Mouse (Mus musculus): Measurements from ENCODE around the gene Kcnk13. TPM values are rescaled to one million over a fixed set of nuclear protein-coding genes. Genes with fewer than 3 reads are reported as not detected.
A peak's percentile ranks its signal among the peaks of the same experiment; 100 is the strongest.

The Kcnk13 gene
- total and polyA plus RNA-seq, 3 experiments: 0.13 TPM; not detected in 2

GRCm38 (mm10) chr12:100044704-100045103, 80.4 kb downstream of the Kcnk13 start:
- TF ChIP-seq MYC (IDR thresholded peaks at IDR 0.05; ENCODE audit: low read depth, low read length): no peak
- TF ChIP-seq USF1 (IDR thresholded peaks at IDR 0.05; ENCODE audit: low read depth, low read length): no peak
- no peak for TF ChIP-seq SMC3 (IDR thresholded peaks at IDR 0.05; ENCODE audit: low read depth, low read length)
- TF ChIP-seq E2F4 (IDR thresholded peaks at IDR 0.05; ENCODE audit: insufficient replicate concordance, low read depth, low read length): no peak
- no peak for TF ChIP-seq IRF4 (IDR thresholded peaks at IDR 0.05; ENCODE audit: low read depth, low read length)
- no peak for TF ChIP-seq TBP (conservative IDR thresholded peaks at IDR 0.05; ENCODE audit: low read depth, low read length)
- TF ChIP-seq MAX (IDR thresholded peaks at IDR 0.05; ENCODE audit: low read length): no peak
- TF ChIP-seq RCOR1 (conservative IDR thresholded peaks at IDR 0.05; ENCODE audit: low read depth, low read length): no peak
- dilution Hi-C loops (cut with MboI; ENCODE audit: extremely low pct_ligation_motif_present, extremely low pct_unique_long_range_greater_than_20kb, low sequenced_read_pairs) (no loop called here), in situ Hi-C loops (cut with MboI; ENCODE audit: low pct_ligation_motif_present, low pct_unique_long_range_greater_than_20kb, low sequenced_read_pairs) (no loop called here)
- no peaks in the 10 kb centered on the region for H3K79me2 ChIP-seq (replicated peaks; ENCODE audit: control insufficient read depth, extremely low read depth, insufficient read depth, poor library complexity, severe bottlenecking)
- no peak overlapping the region for H3K4me2 ChIP-seq (ENCODE audit: insufficient read depth, low read depth, poor library complexity, severe bottlenecking)
- H3K36me3 ChIP-seq (replicated peaks in 1 of 2; ENCODE audit: control insufficient read depth in 1 of 2, insufficient read depth in 1 of 2, low read length in 1 of 2): no peaks in the 10 kb centered on the region
- H3K27me3 ChIP-seq (replicated peaks): no peaks in the 10 kb centered on the region
- peaks cover 0 to 3% of the 10 kb centered on the region in 2 experiments; a peak in 2 of 4 replicates for H3K4me1 ChIP-seq (ENCODE audit: control insufficient read depth in 1 of 2, insufficient read depth in 2 of 2)
- H3K9me3 ChIP-seq (replicated peaks; ENCODE audit: low read length): peaks cover 5% of the 10 kb centered on the region
- no peak overlapping the region for H3K9ac ChIP-seq (ENCODE audit: insufficient read depth, low read depth)
- no peak overlapping the region for H3K27ac ChIP-seq (ENCODE audit: insufficient read depth, low read depth)
- H3K4me3 ChIP-seq (replicated peaks in 1 of 3; ENCODE audit: low read depth in 2 of 3, low read length in 2 of 3, poor library complexity in 1 of 3): no peak overlapping the region
- DNase-seq (ENCODE audit: extremely low read depth): no peak

- Histone ChIP-seq H3K27ac (ENCODE audit: insufficient read depth, low read depth) (no peak overlapping the region), H3K9me3 (replicated peaks; ENCODE audit: low read length) (peaks cover 7% of the 10 kb centered on the region), H3K9ac (ENCODE audit: insufficient read depth, low read depth) (peak overlapping the region; percentile 25; the same call in 1 of the 2 replicates), H3K36me3 (replicated peaks in 1 of 2; ENCODE audit: control insufficient read depth in 1 of 2, insufficient read depth in 1 of 2, low read length in 1 of 2) (no peaks in the 10 kb centered on the region), H3K4me1 (ENCODE audit: control insufficient read depth in 1 of 2, insufficient read depth in 2 of 2) (peaks cover 5 to 18% of the 10 kb centered on the region in 2 experiments; a peak in 2 of 4 replicates), H3K4me3 (replicated peaks in 1 of 3; ENCODE audit: low read depth in 2 of 3, low read length in 2 of 3, poor library complexity in 1 of 3) (peak overlapping the region in 2 of 3 experiments; percentile 2 to 13), H3K27me3 (replicated peaks) (no peaks in the 10 kb centered on the region), H3K79me2 (replicated peaks; ENCODE audit: control insufficient read depth, extremely low read depth, insufficient read depth, poor library complexity, severe bottlenecking) (no peaks in the 10 kb centered on the region), H3K4me2 (ENCODE audit: insufficient read depth, low read depth, poor library complexity, severe bottlenecking) (peak overlapping the region; percentile 63)
- in situ Hi-C loops (cut with MboI; ENCODE audit: low pct_ligation_motif_present, low pct_unique_long_range_greater_than_20kb, low sequenced_read_pairs): loop anchor here (5.0 kb wide), 1 partner anchor 43 kb away; no protein-coding TSS in a partner anchor
- dilution Hi-C loops (cut with MboI; ENCODE audit: extremely low pct_ligation_motif_present, extremely low pct_unique_long_range_greater_than_20kb, low sequenced_read_pairs): no loop called here
- TF ChIP-seq KAT2A (IDR thresholded peaks at IDR 0.05; ENCODE audit: insufficient replicate concordance, low read length): no peak
- 0 out of 2 replicates have a peak, but pooled peaks have one; percentile 6 for TF ChIP-seq MEF2A (IDR thresholded peaks at IDR 0.05; ENCODE audit: borderline replicate concordance, low read depth, low read length)
- peak; percentile 20 for DNase-seq (ENCODE audit: extremely low read depth)
Observed at GRCm38 (mm10) chr12:100050552-100050951, 86.3 kb downstream of the Kcnk13 start.

- no peak overlapping the region for H3K9ac ChIP-seq (ENCODE audit: insufficient read depth, low read depth)
- H3K4me3 ChIP-seq (replicated peaks in 1 of 3; ENCODE audit: low read depth in 2 of 3, low read length in 2 of 3, poor library complexity in 1 of 3): no peak overlapping the region
- H3K9me3 ChIP-seq (replicated peaks; ENCODE audit: low read length): peaks cover 3% of the 10 kb centered on the region
- no peak overlapping the region for H3K4me2 ChIP-seq (ENCODE audit: insufficient read depth, low read depth, poor library complexity, severe bottlenecking)
- H3K79me2 ChIP-seq (replicated peaks; ENCODE audit: control insufficient read depth, extremely low read depth, insufficient read depth, poor library complexity, severe bottlenecking): no peaks in the 10 kb centered on the region
- H3K27ac ChIP-seq (ENCODE audit: insufficient read depth, low read depth): no peak overlapping the region
- no peaks in the 10 kb centered on the region for H3K27me3 ChIP-seq (replicated peaks)
- dilution Hi-C loops (cut with MboI; ENCODE audit: extremely low pct_ligation_motif_present, extremely low pct_unique_long_range_greater_than_20kb, low sequenced_read_pairs): no loop called here
- no peaks in the 10 kb centered on the region for H3K36me3 ChIP-seq (replicated peaks in 1 of 2; ENCODE audit: control insufficient read depth in 1 of 2, insufficient read depth in 1 of 2, low read length in 1 of 2)
- TF ChIP-seq ETS1 (conservative IDR thresholded peaks at IDR 0.05; ENCODE audit: low read depth, low read length) (no peak), BHLHE40 (IDR thresholded peaks at IDR 0.05; ENCODE audit: low read depth, low read length) (no peak), MAX (IDR thresholded peaks at IDR 0.05; ENCODE audit: low read length) (0 out of 2 replicates have a peak, but pooled peaks have one; percentile 46), RAD21 (IDR thresholded peaks at IDR 0.05; ENCODE audit: low read depth, low read length) (no peak), USF2 (conservative IDR thresholded peaks at IDR 0.05; ENCODE audit: low read depth, low read length) (peak; percentile 27; the same call in 1 of the 2 replicates), USF1 (IDR thresholded peaks at IDR 0.05; ENCODE audit: low read depth, low read length) (peak; percentile 36; the same call in 1 of the 2 replicates), ZKSCAN1 (IDR thresholded peaks at IDR 0.05; ENCODE audit: borderline replicate concordance, low read depth, low read length) (no peak)
- in situ Hi-C loops (cut with MboI; ENCODE audit: low pct_ligation_motif_present, low pct_unique_long_range_greater_than_20kb, low sequenced_read_pairs): loop anchor here (5.0 kb wide), 1 partner anchor 46 kb away; no protein-coding TSS in a partner anchor
- DNase-seq (ENCODE audit: extremely low read depth): no peak
- H3K4me1 ChIP-seq (ENCODE audit: control insufficient read depth in 1 of 2, insufficient read depth in 2 of 2): peaks cover 5 to 18% of the 10 kb centered on the region in 2 experiments; a peak in 2 of 4 replicates
Observed at GRCm38 (mm10) chr12:100053617-100054016, 89.3 kb downstream of the Kcnk13 start.

Measured in CH12.LX (cell line).